Mouse (Mus musculus) liver, postnatal 0 days (tissue): Measurements from ENCODE around the gene Kirrel2. TPM values are rescaled to one million over a fixed set of nuclear protein-coding genes. Genes with fewer than 3 reads are reported as not detected.

Experiments used
- ATAC-seq: fragments of 200-750 bp; cut with Nextera tagmentation; 2 replicates; pipeline ENCODE4 v1.8.0; 2017; ENCODE audit warnings: mild to moderate bottlenecking, moderate library complexity
- DNase-seq: peaks from one replicate; pipeline ENCODE4 v3.0.0-alpha.2; 2016
- H3K27ac ChIP-seq: fragments of 300-500 bp; sonication (generic); 2 replicates; pipeline ENCODE4 v1.5.1; 2014; ENCODE audit warnings: antibody characterized with exemption, moderate library complexity, mild to moderate bottlenecking, low read depth
- H3K27me3 ChIP-seq: fragments of 300-500 bp; sonication (generic); 2 replicates; pipeline ENCODE4 v1.6.1; 2014; ENCODE audit warnings: low read length, control low read depth, mixed read lengths; ENCODE audit not compliant: insufficient read depth
- H3K36me3 ChIP-seq: fragments of 300-500 bp; sonication (generic); replicated peaks from 2 replicates; pipeline ENCODE4 v1.6.1; 2014; ENCODE audit warnings: mild to moderate bottlenecking, control low read depth, low read length, moderate library complexity, mixed read lengths; ENCODE audit not compliant: insufficient read depth
- H3K4me1 ChIP-seq: fragments of 300-500 bp; sonication (generic); 2 replicates; pipeline ENCODE4 v1.6.1; 2014; ENCODE audit warnings: antibody characterized with exemption, mild to moderate bottlenecking, control low read depth; ENCODE audit not compliant: insufficient read depth
- H3K4me2 ChIP-seq: fragments of 300-500 bp; sonication (generic); 2 replicates; pipeline ENCODE4 v1.6.1; 2014; ENCODE audit warnings: low read depth, mild to moderate bottlenecking, low read length, moderate library complexity, mixed read lengths
- H3K4me3 ChIP-seq: fragments of 300-500 bp; sonication (generic); 2 replicates; pipeline ENCODE4 v1.5.1; 2014; ENCODE audit warnings: low read depth, low read length
- H3K9ac ChIP-seq: fragments of 300-500 bp; sonication (generic); replicated peaks from 2 replicates; pipeline ENCODE4 v1.6.1; 2014; ENCODE audit warnings: mild to moderate bottlenecking, moderate library complexity
- H3K9me3 ChIP-seq: fragments of 300-500 bp; sonication (generic); 2 replicates; pipeline ENCODE4 v1.6.1; 2016; ENCODE audit warnings: mild to moderate bottlenecking, control low read depth, low read length, mixed read lengths
- CTCF ChIP-seq: sonication (generic); IDR thresholded peaks from 2 replicates; pipeline ENCODE4 v1.5.1; 2016; ENCODE audit warnings: antibody characterized with exemption, low read depth
- EP300 ChIP-seq: IDR thresholded peaks from 2 replicates; pipeline ENCODE4 v1.6.1; 2016; ENCODE audit warnings: antibody characterized with exemption, low read depth, mild to moderate bottlenecking
- WGBS: fragments of 180-500 bp; shearing (Covaris S2); extraction: QIAGEN DNeasy Blood & Tissue Kit; methylation state at CpG from one replicate; pipeline ENCODE4 v1.1.7; 2014; ENCODE audit not compliant: insufficient replicate concordance; 5-methylcytosine and 5-hydroxymethylcytosine counted together
- polyA plus RNA-seq: library from polyadenylated mRNA; unstranded; fragments of >200 nt; fragmentation: Nextera tagmentation; extraction: Ambion mirVana; gene quantifications from 2 replicates; pipeline ENCODE4 v1.2.1, GENCODE M21; 2015

Kirrel2 gene
- polyA plus RNA-seq, 1 experiment from 2014 or later: 0.05 TPM

DNA sequence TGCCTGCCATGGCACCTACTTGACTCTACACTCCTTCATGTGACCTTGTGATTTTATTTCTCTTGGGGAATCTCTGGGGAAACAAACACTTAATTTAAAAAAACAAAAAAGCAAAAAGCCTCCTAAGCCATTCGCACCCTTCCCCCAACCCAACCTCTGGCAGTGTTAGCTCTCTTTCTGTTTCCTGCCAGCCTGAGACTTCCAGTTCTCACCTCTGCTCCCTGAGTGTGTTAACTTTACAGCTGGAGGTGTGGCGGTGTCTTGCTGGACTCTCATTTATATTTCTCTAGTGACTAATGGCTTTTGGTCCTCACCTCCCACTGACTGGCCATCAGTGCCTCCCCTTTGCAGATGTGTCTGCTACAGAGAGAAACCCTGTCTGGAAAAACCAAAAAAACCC is 47.7 kb downstream of the Kirrel2 start:
- 58% methylated on average over 2 of the region's 2 CpGs for WGBS
- no peak overlapping the region for H3K9ac ChIP-seq
- H3K9me3 ChIP-seq: no peaks in the 10 kb centered on the region
- no peak for TF ChIP-seq EP300
- no peak for TF ChIP-seq CTCF
- no peak overlapping the region for H3K4me2 ChIP-seq
- no peak overlapping the region for H3K4me3 ChIP-seq
- DNase-seq: no peak
- no peaks in the 10 kb centered on the region for H3K36me3 ChIP-seq
- H3K27me3 ChIP-seq: no peaks in the 10 kb centered on the region
- H3K4me1 ChIP-seq: peaks cover 5% of the 10 kb centered on the region; the same call in 1 of the 2 replicates
- no peak for ATAC-seq
- H3K27ac ChIP-seq: 0 out of 2 replicates have a peak overlapping the region, but pooled peaks have one; percentile 6

DNA sequence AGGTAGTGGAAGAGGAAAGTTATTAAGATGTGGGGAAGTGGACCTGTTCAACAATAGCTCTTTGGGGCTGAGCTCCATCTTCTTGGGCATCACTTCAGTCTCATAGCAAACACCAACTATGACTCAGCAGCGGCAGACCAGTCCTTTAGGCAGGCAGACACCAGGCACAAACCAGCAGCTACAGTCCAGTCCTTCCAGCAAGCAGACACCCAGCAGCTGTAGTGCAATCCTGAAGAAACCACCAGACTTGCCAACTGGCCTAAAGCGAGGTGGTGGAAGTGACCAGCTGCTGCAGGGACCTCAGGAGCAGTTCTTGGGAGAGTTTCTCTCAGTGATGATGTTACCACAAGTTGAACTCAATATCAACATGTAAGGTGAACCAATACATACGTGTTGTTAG is 48.9 kb downstream of the Kirrel2 start:
- ATAC-seq (no peak), DNase-seq (no peak)
- WGBS: 79% methylated on average over 3 of the region's 3 CpGs
- no peak overlapping the region for H3K4me2 ChIP-seq
- no peaks in the 10 kb centered on the region for H3K9me3 ChIP-seq
- H3K36me3 ChIP-seq: no peaks in the 10 kb centered on the region
- no peak overlapping the region for H3K9ac ChIP-seq
- H3K4me1 ChIP-seq: peaks cover 5% of the 10 kb centered on the region; the same call in 1 of the 2 replicates
- TF ChIP-seq EP300: no peak
- no peak for TF ChIP-seq CTCF
- no peaks in the 10 kb centered on the region for H3K27me3 ChIP-seq
- no peak overlapping the region for H3K27ac ChIP-seq
- H3K4me3 ChIP-seq: no peak overlapping the region

DNA sequence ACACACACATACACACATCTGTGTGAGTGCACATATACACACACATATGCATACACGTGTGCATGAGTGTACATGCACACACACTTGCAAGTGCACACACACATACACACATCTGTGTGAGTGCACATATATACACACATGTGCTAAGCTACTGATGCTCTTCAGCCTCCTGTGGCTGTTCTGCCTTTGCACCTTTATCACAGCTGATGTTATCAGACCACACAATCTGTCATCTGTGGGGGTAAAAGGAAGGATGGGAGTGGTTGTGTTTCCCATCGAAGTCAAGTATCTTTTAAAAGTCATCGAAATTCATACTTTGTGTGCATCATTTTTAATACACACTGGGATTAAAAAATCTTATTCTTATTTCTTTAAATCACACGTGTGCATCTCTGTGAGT is 55.1 kb downstream of the Kirrel2 start:
- DNase-seq (no peak), ATAC-seq (no peak)
- Histone ChIP-seq H3K4me2 (no peak overlapping the region), H3K9me3 (no peaks in the 10 kb centered on the region), H3K4me1 (no peaks in the 10 kb centered on the region), H3K4me3 (no peak overlapping the region), H3K9ac (no peak overlapping the region), H3K27ac (no peak overlapping the region), H3K27me3 (no peaks in the 10 kb centered on the region), H3K36me3 (no peaks in the 10 kb centered on the region)
- TF ChIP-seq CTCF (no peak), EP300 (no peak)
- WGBS: 53% methylated on average over 4 of the region's 4 CpGs

DNA sequence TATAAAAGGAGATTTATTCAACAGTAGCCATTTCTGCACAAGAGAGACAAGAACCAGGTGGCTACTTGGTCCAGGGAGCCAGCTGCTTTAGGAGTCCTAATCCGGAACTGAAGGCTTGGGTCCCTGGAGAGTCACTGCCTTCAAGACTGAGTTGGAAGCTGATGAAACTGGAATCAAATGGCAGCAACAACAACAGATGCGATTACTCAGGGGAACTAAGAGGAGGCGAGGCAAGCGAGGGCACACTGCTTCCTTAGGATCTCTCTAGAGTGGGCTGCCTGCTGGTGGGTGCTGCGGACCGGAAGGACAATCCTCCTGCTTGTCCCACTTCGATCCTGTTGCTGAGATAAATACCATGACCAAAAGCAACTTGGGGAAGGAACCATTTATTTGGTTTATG is 57.8 kb downstream of the Kirrel2 start:
- no peaks in the 10 kb centered on the region for H3K27me3 ChIP-seq
- H3K9me3 ChIP-seq: no peaks in the 10 kb centered on the region
- DNase-seq (no peak), ATAC-seq (no peak)
- H3K4me3 ChIP-seq: no peak overlapping the region
- no peaks in the 10 kb centered on the region for H3K36me3 ChIP-seq
- WGBS: 57% methylated on average over 7 of the region's 7 CpGs
- no peak for TF ChIP-seq CTCF
- no peak for TF ChIP-seq EP300
- no peak overlapping the region for H3K9ac ChIP-seq
- H3K4me1 ChIP-seq: no peaks in the 10 kb centered on the region; the same call in 1 of the 2 replicates
- H3K27ac ChIP-seq: no peak overlapping the region
- no peak overlapping the region for H3K4me2 ChIP-seq

Other genes with a start within 250 kb of the Kirrel2 start
- gene Polr2i, start 225.7 kb downstream of the Kirrel2 start, polyA plus RNA-seq: 42.9 and 43.3 TPM in 2 replicates
- gene Tbcb, start 225.4 kb downstream of the Kirrel2 start, polyA plus RNA-seq: 41.8 and 42.1 TPM in 2 replicates
- not detected in 2 replicates for gene Ovol3, start 222.0 kb downstream of the Kirrel2 start, polyA plus RNA-seq
- 0.08 and 0.15 TPM in 2 replicates for gene Thap8, start 177.6 kb downstream of the Kirrel2 start, polyA plus RNA-seq
- gene Wdr62, start 177.3 kb downstream of the Kirrel2 start, polyA plus RNA-seq: 3.1 and 3.4 TPM in 2 replicates
- gene Clip3, start 166.0 kb downstream of the Kirrel2 start, polyA plus RNA-seq: 0.34 and 0.59 TPM in 2 replicates
- 23.1 and 23.9 TPM in 2 replicates for gene Alkbh6, start 149.0 kb downstream of the Kirrel2 start, polyA plus RNA-seq
- 11.4 and 12.8 TPM in 2 replicates for gene Syne4, start 142.9 kb downstream of the Kirrel2 start, polyA plus RNA-seq
- not detected in 2 replicates for gene E130208F15Rik, start 135.9 kb downstream of the Kirrel2 start, polyA plus RNA-seq
- gene Sdhaf1, start 133.8 kb downstream of the Kirrel2 start, polyA plus RNA-seq: 14.0 TPM in 2 replicates
- 7.4 and 8.3 TPM in 2 replicates for gene Lrfn3, start 94.9 kb downstream of the Kirrel2 start, polyA plus RNA-seq
- 221 and 231 TPM in 2 replicates for gene Tyrobp, start 43.9 kb downstream of the Kirrel2 start, polyA plus RNA-seq
- 17.4 and 17.6 TPM in 2 replicates for gene Hcst, start 37.8 kb downstream of the Kirrel2 start, polyA plus RNA-seq
- gene Nfkbid, start 36.0 kb downstream of the Kirrel2 start, polyA plus RNA-seq: 1.7 and 2.3 TPM in 2 replicates
- 1.2 and 1.6 TPM in 2 replicates for gene Aplp1, start 12.2 kb downstream of the Kirrel2 start, polyA plus RNA-seq
- 0.06 and 0.07 TPM in 2 replicates for gene Nphs1, start 625 bp upstream of the Kirrel2 start, polyA plus RNA-seq
- 203 and 205 TPM in 2 replicates for gene Prodh2, start 35.9 kb upstream of the Kirrel2 start, polyA plus RNA-seq
- 1.0 and 1.1 TPM in 2 replicates for gene Arhgap33, start 77.4 kb upstream of the Kirrel2 start, polyA plus RNA-seq
- 4.9 and 6.6 TPM in 2 replicates for gene Hspb6, start 94.5 kb upstream of the Kirrel2 start, polyA plus RNA-seq
- 0.53 and 1.1 TPM in 2 replicates for gene Proser3, start 94.6 kb upstream of the Kirrel2 start, polyA plus RNA-seq
- 16.0 and 18.9 TPM in 2 replicates for gene Lin37, start 102.1 kb upstream of the Kirrel2 start, polyA plus RNA-seq
- 34.4 and 34.8 TPM in 2 replicates for gene U2af1l4, start 105.6 kb upstream of the Kirrel2 start, polyA plus RNA-seq
- 1.5 and 1.8 TPM in 2 replicates for gene Gm49396, start 105.7 kb upstream of the Kirrel2 start, polyA plus RNA-seq
- gene Psenen, start 105.9 kb upstream of the Kirrel2 start, polyA plus RNA-seq: 85.3 and 94.5 TPM in 2 replicates
- 0.52 and 1.2 TPM in 2 replicates for gene Igflr1, start 107.7 kb upstream of the Kirrel2 start, polyA plus RNA-seq
- 1.9 and 3.1 TPM in 2 replicates for gene Kmt2b, start 131.0 kb upstream of the Kirrel2 start, polyA plus RNA-seq
- gene Zbtb32, start 141.2 kb upstream of the Kirrel2 start, polyA plus RNA-seq: 0.53 and 1.2 TPM in 2 replicates
- gene Upk1a, start 155.2 kb upstream of the Kirrel2 start, polyA plus RNA-seq: 0.07 and 0.14 TPM in 2 replicates
- 995 and 998 TPM in 2 replicates for gene Cox6b1, start 168.5 kb upstream of the Kirrel2 start, polyA plus RNA-seq
- not detected in 2 replicates for gene Etv2, start 178.2 kb upstream of the Kirrel2 start, polyA plus RNA-seq
- 41.8 and 43.3 TPM in 2 replicates for gene Rbm42, start 192.6 kb upstream of the Kirrel2 start, polyA plus RNA-seq
- gene Haus5, start 207.3 kb upstream of the Kirrel2 start, polyA plus RNA-seq: 11.4 and 13.0 TPM in 2 replicates
- not detected in 2 replicates for gene Pmis2, start 213.9 kb upstream of the Kirrel2 start, polyA plus RNA-seq
- 0.53 and 1.4 TPM in 2 replicates for gene 2200002J24Rik, start 241.2 kb upstream of the Kirrel2 start, polyA plus RNA-seq